Mouse (Mus musculus) kidney, postnatal 14 days (tissue): Measurements from ENCODE around the gene Grin3b.
A peak's percentile ranks its signal among the peaks of the same experiment; 100 is the strongest.

Experiments
- DNase-seq: peaks from one replicate; pipeline ENCODE4 v3.0.0; 2022; ENCODE audit warnings: mixed read lengths

Gene Grin3b

DNA sequence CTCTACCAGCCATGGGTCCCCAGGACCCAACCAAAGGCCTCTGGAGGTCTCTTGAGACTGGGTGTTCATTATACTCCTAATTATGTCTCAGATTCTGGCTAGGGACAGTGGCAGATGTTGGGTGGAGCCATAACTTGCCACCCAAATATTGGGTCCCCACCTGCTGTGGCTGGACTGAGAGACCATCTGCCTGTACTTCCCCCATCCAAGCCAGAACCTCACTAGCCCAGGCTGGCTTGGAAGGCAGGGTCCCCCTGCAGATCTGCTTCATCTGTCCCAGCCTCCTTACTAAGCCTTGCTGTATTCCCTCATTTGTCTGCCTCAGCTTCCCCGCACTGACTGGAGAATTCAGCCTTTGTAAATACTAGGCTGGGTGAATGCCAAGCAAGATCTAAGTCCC lies 2.3 kb upstream of the Grin3b start:
- no peak for DNase-seq

DNA sequence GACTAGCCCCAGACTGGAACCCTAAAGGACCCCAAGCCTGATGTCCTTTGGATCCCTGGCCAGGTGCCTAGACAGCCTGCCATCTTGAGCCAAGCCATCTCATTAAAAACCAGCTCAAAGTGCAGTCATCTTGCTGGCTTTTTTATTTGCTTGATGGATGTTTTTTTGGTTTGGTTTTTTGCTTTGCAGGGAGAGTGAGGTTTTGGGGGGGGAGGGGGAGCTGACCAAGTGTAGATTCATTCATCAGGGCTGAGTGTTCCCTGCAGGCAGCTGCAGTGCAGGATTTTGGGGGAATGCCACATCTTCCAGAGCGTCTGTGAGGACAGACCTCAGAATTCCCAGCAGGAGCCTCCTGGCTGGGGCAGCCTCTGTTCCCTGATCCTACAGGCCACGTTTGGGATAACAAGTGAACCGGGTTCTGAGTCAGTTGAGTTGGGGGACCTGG lies 1.4 kb upstream of the Grin3b start:
- DNase-seq, result peak; percentile 71

DNA sequence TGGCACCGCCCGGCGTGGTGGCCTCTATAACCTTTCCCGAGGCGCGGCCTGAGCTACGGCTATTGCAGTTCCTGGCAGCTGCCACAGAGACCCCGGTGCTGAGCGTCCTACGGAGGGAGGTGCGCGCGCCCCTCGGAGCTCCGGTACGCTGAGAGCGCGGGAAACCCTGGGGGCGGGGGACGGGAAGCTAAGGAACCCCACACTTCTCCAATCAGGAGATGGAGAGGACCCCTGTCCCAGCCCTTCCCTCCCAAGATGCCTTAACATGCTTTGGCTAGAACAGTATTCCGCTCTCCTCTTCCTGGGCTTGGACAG lies 625 bp downstream of the Grin3b start:
- no peak for DNase-seq

DNA sequence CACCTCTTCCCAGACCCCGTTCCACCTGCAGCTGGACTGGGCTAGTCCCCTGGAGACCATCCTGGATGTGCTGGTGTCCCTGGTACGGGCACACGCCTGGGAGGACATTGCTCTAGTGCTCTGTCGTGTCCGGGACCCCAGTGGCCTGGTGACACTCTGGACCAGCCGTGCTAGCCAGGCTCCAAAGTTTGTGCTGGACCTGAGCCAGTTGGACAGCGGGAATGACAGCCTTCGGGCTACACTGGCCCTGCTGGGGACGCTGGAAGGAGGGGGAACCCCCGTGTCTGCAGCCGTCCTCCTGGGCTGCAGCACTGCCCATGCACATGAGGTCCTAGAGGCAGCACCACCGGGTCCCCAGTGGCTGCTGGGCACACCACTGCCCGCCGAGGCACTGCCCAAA lies 2.3 kb downstream of the Grin3b start:
- DNase-seq, result peak; percentile 78

DNA sequence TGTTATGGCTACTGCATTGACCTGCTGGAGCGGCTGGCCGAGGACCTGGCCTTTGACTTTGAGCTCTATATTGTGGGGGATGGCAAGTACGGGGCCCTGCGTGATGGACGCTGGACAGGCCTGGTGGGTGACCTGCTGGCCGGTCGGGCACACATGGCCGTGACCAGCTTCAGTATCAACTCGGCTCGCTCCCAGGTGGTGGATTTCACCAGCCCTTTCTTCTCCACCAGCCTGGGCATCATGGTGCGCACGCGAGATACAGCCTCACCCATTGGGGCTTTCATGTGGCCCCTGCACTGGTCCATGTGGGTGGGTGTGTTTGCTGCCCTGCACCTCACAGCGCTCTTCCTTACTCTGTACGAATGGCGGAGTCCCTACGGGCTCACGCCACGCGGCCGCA lies 3.6 kb downstream of the Grin3b start:
- DNase-seq, result no peak

DNA sequence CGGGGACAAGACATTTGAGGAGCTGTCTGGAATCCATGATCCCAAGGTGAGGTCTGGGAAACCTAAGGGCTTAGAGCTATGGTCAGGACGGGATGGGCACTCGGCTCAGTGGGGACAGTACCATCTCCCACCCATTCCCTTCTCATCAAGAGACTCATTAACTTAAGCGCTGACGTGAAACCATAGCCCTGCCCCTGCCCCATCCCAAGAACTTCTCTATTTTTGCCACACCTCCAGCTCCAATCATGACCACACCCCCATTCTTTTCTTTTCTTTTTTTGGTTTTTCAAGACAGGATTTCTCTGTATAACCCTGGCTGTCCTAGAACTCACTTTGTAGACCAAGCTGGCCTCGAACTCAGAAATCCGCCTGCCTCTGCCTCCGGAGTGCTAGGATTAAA lies 4.2 kb downstream of the Grin3b start:
- DNase-seq, result no peak

DNA sequence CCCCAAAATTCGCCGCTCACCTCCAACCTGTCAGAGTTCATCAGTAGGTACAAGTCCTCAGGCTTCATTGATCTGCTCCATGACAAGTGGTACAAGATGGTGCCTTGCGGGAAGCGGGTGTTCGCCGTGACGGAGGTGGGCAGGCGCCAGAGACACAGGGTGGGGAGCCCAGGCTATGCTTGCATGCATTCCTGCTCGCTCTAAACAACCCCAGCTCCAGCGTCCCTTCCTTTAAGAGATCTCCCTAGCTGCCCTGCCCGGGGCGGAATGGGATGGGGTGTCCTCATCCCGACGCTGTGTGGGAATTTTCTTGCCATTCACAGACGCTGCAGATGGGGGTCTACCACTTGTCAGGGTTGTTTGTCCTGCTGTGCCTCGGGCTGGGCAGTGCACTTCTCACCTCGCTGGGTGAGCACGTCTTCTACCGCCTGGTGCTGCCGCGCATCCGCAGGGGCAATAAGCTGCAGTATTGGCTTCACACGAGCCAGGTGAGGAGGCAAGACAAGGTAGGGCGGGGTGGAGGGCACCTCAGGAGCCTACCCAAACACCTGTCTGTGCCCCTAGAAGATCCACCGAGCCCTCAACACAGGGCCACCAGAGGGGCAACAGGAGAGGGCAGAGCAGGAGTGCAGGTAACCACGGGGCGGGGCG lies 5.7 kb downstream of the Grin3b start:
- DNase-seq, result no peak

DNA sequence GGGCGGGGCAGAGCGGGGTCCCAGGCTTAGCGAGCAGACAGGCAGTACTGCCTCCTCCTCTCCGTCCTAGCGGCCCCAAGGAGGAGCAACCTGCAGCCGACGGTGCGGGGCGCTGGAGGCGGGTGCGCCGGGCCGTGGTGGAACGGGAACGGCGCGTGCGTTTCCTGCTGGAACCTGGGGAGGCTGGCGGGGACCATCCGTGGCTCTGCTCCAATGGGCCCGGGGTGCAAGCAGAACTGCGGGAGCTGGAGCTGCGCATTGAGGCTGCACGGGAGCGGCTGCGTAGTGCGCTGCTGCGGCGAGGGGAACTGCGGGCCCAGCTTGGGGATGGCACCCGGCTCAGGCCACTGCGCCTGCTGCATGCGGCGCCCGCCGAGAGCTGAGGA lies 6.2 kb downstream of the Grin3b start:
- no peak for DNase-seq

DNA sequence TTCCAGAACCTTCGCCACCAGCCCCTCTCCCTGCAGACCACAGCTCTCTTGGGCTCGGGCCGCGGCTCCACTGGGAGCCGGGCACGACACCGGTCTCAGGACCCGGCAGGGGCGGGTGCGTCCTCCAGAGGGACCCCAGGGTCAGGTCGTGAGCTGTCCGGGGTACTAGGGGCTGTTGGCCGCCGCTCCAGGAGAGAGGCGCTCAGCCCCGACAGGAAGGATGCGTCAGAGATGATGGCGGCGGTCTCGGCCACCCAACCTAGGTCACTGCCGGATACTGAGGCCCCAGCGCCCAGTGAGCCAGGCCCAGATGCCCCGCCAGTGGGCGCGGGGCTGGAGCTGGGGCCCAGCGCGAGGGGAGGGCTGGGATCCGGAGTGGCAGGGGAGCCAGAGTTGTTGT lies 6.8 kb downstream of the Grin3b start:
- DNase-seq, result no peak

DNA sequence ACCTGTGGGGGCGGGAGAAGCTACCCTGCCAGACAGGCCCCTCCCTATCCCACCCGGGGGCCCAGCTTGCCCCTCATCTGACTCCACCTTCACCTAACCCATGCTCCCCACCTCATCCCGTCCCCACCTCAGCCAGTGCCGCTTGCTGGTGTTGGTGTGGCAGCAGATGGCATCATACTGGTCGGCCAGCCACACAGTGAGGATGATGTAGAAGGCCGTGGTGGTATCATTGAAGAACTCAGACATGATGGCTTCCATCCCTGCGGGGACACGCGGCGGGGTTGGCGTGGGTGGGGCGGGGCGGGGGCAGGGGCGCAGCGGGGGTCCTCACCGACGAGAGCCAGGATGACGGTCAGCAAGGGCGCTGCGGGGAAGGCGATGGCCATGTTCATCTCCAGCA lies 7.5 kb downstream of the Grin3b start:
- no peak for DNase-seq

DNA sequence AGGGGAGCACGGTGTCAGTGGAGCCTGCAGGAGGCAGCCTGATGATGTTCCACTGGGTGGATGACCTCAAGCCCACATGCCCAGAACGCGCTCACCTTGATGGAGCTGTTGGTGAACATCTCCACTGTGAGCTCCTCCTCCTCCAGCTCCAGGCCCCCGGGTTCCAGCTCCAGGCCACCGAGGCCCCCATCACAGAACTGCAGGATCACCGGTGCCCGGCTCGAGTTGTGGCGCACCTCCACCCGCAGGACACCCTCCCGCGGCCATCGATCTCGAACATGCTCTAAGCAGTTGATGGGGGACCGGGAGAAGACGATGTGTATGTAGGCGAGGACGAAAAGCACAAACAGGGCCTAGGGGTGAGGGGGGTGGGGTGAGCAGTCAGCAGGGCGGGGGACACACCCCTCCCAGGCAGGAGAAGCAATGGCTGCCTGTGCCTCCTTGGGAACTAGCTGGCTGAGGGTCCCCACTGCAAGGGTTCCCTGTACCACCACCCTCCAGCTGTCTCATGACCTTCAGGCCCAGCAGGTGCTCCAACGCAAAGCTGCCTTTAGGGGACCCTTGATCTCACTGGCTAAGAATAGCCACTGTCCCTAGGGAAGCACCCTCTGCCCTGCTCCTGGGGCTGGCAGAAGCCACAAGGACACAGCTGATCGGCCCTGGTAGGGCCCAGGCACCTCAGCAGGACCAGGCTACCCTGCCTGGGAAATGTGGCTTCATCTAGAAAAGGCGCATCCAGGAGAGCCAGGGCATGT lies 9.1 kb downstream of the Grin3b start:
- DNase-seq, result no peak

DNA sequence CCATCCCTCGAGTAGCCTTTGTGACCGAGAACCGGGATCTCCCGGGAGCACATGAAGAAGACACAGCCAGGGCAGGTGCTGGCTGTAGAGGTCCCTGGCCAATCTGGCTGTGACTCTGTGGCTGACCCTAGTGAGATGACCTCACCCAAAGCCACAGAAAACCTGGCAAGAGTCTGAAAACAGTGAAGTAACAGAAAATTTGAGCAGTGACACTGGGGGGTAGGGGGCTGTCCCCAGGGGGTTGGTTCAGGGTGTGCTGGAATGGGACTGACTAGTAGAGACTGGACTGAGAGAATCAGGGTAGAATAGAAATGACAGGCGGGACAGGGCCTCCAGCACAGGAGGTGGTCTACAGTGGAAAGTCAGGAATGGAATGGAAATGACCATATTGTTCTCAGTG lies 12.7 kb downstream of the Grin3b start:
- DNase-seq, result no peak

DNA sequence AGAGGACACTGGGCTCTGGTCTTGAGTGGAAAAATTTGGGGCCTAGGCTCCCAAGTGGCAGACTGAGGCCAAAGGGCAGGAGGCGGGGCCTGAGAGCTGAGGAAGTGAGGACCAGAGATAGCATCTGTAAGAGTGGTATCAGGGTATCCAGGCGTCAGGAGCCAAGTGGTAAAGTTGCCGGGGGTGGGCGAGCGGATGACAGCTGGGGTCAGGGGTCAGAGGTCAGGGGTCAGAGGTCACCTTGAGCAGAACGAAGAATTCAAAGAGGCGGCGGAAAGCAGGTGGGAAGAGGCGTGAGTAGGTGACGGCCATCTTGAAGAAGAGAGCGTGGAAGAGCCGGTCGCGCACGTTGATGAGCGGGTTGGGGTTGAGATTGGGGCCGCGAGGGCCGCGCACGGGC lies 13.2 kb downstream of the Grin3b start:
- DNase-seq, result peak; percentile 83

DNA sequence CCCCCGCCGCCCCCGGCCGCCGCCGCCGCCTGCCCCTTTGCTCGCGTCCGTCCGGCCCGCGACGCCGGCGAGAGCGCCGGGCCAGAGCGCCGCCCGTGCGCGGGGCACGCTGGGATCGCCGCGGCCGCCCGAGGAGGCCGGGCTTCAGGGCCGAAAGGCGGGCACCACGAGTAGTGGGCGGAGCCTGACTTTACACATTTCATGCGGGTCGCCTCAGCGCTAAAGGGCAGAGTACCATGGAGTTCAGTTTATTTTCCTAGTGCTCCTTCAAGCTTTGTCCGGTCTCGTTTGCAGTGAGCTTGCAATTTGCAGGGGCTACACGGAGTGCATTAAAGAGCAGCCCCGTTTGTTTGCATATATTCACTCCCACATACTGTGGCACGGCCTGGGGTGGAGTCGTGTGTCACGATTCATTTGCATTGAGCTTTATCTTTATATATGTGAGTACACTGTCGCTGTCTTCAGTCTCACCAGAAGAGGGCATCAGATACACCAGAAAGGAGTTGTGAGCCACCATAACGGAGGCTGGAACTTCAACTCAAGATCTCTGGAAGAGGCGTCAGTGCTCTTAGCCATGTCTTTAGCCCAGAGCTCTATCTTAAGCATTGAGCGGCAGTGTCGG lies 13.8 kb downstream of the Grin3b start, which contains the start of gene Tmem259:
Gene Tmem259, minus strand, starts transcription at position 136 of the 622 bp plus-strand sequence.
- peak; percentile 94 for DNase-seq

DNA sequence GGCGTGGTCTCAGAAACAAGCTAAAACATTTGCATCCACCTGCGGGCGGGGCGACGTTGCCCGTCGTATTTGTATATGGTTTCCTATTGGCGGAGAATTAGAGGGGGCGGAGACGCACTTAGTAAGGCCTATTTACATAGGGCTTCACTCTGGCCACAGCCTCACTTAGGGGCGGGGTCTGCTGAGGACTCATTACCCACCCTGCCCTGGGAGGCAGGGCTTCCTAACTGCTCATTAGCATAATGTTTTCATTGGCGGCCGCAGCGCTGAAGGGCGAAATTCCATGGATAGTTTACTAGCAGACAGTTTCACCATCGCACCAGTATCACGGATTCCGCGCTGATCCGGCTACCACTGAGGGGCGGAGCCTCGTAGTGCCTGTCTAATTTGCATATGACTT lies 14.4 kb downstream of the Grin3b start:
- peak; percentile 99 for DNase-seq

DNA sequence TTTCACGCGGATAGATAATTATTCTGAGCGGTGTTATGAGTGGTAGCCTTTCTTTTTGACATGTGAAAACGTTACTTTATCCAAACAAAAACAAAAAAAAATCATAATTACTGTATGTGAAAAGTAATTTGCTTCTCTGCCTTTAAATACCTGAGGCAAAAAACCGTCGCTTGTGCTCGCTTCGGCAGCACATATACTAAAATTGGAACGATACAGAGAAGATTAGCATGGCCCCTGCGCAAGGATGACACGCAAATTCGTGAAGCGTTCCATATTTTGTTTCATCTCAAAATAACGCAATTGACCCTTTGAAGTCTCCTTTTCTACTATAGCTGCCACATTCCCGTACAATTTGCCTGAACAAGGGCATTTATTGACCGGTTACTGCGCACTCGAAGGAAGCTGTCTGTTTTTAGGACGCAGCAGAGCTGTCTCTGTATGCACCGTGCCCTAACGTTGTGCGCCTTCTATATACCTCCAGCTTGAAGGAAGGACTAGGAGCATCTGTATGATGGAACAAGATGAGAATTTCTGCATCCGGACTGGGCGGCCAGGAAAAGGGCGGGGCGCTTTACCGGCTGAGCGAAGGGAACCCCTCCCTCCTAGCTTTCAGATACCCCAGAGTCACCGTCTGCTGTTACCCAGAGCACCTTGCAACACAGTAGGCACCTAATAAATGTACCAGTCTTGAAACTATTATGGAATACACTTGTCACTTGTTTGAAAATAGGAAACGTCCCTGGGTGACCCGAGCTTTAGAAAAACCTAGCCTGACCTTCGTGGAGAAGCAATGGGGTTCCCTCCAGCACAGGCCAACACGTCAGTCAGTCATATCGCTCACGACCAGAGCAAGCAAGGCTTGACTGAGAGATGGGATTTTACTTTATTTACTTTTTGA lies 15.1 kb downstream of the Grin3b start:
- peak; percentile 65 for DNase-seq

DNA sequence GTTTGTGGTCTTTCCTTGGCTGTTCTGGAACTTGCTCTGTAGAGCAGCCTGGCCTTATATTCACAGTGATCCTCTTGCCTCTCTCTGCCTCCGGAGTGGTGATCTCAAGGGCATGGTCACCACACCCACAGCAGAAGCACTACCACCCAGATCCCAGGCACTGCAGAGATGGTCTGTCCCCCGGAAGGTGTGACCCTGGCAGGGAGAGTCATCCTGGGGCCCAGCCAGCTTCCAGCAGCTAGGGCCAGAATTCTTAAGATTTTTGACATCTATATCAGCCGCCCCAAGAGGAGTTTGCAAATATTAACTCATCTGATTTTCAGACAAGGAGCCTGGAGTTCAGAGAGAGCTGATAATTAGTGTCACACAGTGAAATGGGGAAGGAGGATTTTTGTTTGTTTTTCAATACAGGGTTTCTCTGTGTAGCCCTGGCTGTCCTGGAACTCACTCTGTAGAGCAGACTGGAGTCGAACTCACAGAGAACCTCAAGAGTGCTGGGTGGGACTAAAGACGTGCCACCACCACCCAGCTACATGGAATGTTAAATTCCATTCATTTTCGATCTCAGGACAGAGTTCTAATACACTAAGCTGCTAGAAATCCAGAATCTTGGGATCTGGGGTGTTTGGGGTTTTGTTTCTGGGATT lies 15.8 kb downstream of the Grin3b start:
- no peak for DNase-seq

DNA sequence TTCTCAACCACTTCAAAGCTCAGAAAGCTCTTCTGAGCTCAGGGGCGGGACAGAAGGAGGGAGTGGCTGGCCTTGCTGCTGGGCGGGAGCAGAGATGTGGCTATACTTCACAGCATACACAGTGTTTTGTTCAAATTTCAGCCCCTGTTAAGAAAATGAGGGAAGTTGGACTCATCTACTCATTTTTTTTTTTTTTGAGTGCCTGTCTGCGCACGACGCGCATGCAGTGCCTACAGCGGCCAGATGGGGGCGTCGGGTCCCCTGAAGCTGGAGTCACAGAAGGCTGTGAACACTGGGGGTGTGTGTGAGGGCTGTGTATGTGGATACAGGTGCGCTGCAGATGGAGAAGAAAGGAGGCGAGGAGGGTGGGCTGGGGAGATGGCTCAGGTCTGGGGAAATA lies 16.4 kb downstream of the Grin3b start:
- peak; percentile 90 for DNase-seq

DNA sequence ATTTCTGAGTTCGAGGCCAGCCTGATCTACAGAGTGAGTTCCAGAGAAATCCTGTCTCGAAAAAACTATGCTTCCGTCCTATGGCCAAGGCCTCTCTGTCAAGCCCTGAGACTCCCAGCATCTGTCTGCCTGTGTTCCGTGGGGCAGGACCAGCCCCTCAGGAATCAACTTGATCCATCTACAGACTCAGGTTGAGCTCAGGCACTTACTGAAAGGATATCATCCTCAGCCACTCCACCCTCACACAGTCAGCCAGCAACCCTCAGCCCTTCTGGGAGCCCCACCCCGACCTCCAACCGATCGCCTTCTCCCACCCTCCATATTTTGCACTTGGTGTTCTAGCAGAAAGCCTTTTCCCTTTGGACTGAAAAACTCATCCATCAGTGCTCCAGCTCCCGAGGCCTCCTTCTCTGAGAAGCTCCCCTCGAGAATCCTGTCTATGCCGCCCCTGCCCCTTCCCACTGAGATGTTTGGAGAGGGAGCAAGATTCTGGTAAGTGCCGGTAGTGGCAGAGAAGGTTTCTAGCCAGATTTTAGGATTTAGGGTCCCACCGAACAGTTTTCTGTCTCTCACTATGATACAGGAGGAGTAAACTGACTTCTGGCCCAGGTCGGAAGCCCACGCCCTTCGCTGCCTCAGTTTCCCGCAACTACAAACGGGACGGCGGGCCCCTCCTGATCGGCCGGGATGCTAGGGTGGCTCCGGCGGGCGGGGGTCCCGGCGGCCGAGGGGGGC lies 17.4 kb downstream of the Grin3b start:
- DNase-seq, result no peak

DNA sequence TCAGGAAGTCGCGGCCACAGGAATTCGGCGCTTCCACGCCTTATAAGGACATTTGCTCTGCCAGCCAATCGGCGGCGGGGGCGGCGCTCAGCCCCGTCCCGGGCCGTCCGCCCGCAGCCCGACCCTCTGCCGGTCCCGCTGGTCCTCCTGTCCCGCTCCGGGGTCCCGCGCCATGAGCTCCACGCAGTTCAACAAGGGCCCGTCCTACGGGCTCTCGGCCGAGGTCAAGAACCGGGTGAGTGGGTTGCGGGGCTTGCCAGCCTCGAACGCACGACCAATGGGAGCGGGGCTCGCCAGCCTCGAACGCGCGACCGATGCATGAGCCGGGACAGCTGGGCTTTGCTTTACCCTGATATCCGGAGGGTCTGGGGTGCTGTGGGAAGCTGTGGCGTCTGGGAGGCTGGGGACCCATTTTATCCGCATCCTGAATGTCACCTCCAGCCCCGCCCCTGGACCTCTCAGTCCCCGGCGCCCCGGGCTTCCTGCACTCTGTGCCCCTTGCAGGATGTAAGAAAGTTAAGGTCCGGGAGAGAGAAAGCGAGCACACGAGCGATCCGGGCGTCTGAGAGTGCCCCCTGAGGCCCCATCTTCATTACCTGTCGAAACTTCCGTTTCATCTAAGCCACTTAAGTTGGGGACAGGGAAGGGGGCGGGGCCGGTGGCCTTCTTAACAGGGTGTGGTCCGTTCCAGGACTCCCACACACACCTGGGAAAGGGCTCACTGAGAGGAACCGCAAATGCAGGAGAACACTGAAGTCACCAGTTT lies 18.2 kb downstream of the Grin3b start, which contains the start of gene Cnn2:
Gene Cnn2, plus strand, starts transcription at position 79 of the 766 bp plus-strand sequence.
- DNase-seq, result peak; percentile 87

DNA sequence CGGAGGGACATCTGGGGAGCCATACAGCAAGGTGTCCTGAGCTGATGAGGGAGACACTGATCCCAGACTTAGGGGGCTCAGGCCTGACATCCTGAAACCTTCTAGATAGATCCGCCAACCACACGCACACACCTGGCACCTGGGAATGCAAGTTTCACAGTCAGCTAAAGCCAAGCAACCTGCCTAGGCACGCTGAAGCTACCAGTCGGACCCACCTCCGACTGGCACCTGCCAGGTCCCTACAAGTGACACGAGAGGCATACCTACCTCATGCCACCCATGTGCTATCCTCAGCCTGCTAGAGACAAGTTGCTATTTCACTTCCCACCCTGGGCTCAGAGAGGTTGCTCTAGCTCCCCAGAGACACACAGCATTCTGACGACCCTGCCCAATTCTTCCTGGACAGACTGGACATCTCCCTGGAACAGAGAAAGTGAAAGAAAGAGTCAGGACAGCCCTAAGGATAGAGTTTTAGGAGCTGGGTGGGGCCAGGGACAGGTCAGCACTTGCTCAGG lies 18.8 kb downstream of the Grin3b start:
- DNase-seq, result no peak
